ENCODE assay signal across 10 mouse cellular contexts in the genomic region with DNA sequence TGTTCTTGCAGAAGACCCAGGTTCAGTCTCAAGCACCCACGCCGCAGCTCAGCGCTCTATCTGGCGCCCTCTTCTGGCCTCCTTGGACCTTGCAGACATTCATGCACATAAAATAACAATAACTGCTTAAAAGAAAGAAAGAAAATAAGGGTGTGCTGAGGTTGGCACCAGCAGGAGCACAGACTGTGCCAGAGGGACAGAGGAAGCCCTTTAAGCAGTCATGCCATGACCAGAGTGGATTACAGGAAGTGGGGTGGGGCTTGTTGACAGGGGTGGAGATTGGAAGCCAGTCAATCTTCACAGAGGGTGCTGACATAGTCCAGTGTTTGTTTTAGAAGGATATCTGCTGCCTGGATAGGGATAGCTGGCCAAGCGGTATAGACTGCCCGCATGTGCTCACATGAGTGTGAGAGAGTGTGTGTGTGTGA. TPM values are rescaled to one million over a fixed set of nuclear protein-coding genes. Genes with fewer than 3 reads are reported as not detected.
DNase-seq lines count a peak whose midpoint lies in the region; ATAC-seq and TF ChIP-seq lines count a peak whose summit lies in the region.
"Had no signal": no experiment of that assay in that cellular context is flagged by ENCODE, and none has a peak within 500 bp of the region (broad histone marks: within the 10 kb centered on the region; RNA-seq: fewer than 3 reads in every experiment).

No protein-coding gene starts in this region.

- intact Hi-C loops in left cerebral cortex, postnatal 14 days (cut with DNase I): loop anchor here (5.0 kb wide), 1 partner anchor 49 kb away; no protein-coding TSS in a partner anchor

- TF ChIP-seq POLR2A in testis, adult 2 months (IDR thresholded peaks at IDR 0.05; ENCODE audit: control insufficient read depth, low read depth, low read length): no peak

- 0 out of 2 replicates have a peak overlapping the region, but pooled peaks have one; percentile 26 for H3K27ac ChIP-seq in testis, adult 2 months (ENCODE audit: control insufficient read depth, insufficient read depth, low read depth, low read length)
- no peak overlapping the region for H3K27ac ChIP-seq in liver, embryonic 14.5 days
- H3K27ac ChIP-seq: limb, embryonic 12.5 days had no signal

- no peak overlapping the region for H3K9ac ChIP-seq in liver, embryonic 14.5 days (replicated peaks)
- H3K9ac ChIP-seq: limb, embryonic 12.5 days had no signal

- H3K36me3 ChIP-seq in testis, adult 2 months (ENCODE audit: control insufficient read depth, insufficient read depth, low read length): no peaks in the 10 kb centered on the region
- no peaks in the 10 kb centered on the region; the same call in 1 of the 2 replicates for H3K36me3 ChIP-seq in liver, embryonic 14.5 days (replicated peaks; ENCODE audit: control insufficient read depth, insufficient read depth, low read depth)
- H3K36me3 ChIP-seq: limb, embryonic 12.5 days had no signal

- TF ChIP-seq CTCF in testis, adult 2 months (IDR thresholded peaks at IDR 0.05; ENCODE audit: control insufficient read depth, insufficient read depth, insufficient replicate concordance, low read depth, low read length): peak; percentile 68; the same call in 1 of the 2 replicates
- TF ChIP-seq CTCF in liver, embryonic 14.5 days (IDR thresholded peaks at IDR 0.05; ENCODE audit: low read depth): peak; percentile 82

- H3K27me3 ChIP-seq in testis, adult 2 months (ENCODE audit: control insufficient read depth, insufficient read depth, low read length): no peaks in the 10 kb centered on the region
- H3K27me3 ChIP-seq in liver, embryonic 14.5 days (ENCODE audit: control insufficient read depth, insufficient read depth, low read length): no peaks in the 10 kb centered on the region
- H3K27me3 ChIP-seq: limb, embryonic 12.5 days had no signal

- TF ChIP-seq EP300 in liver, embryonic 14.5 days (IDR thresholded peaks at IDR 0.05; ENCODE audit: low read depth): no peak

- peaks cover 2% of the 10 kb centered on the region for H3K4me1 ChIP-seq in testis, adult 2 months (ENCODE audit: control insufficient read depth, insufficient read depth, low read length)
- no peaks in the 10 kb centered on the region for H3K4me1 ChIP-seq in liver, embryonic 14.5 days (replicated peaks; ENCODE audit: control insufficient read depth in 2 of 2, insufficient read depth in 2 of 2, low read length in 1 of 2)
- H3K4me1 ChIP-seq: limb, embryonic 12.5 days had no signal

- H3K4me3 ChIP-seq in testis, adult 2 months (ENCODE audit: control insufficient read depth, low read depth, low read length): no peak overlapping the region
- H3K4me3 ChIP-seq in liver, embryonic 14.5 days (ENCODE audit: insufficient read depth in 1 of 2, low read depth in 2 of 2, low read length in 2 of 2): no peak overlapping the region
- H3K4me3 ChIP-seq: limb, embryonic 12.5 days had no signal

- DNase-seq in testis, postnatal 10 days (ENCODE audit: low spot score): no peak
- DNase-seq in heart, adult 8-10 months (ENCODE audit: low spot score): peak; percentile 4
- no peak for DNase-seq in liver, embryonic 14.5 days (ENCODE audit: low read depth in 3 of 3, low spot score in 3 of 3)
- DNase-seq in thymus, postnatal 4 days: peak; percentile 65
- DNase-seq in left cerebral cortex, postnatal 14 days (ENCODE audit: low spot score in 2 of 2): no peak
- no peak for DNase-seq in urinary bladder, adult 2 months (ENCODE audit: low spot score)
- DNase-seq: cerebellum, adult 11 months had no signal

- WGBS in liver, embryonic 14.5 days (ENCODE audit: insufficient replicate concordance): 39% methylated on average over 6 of the region's 6 CpGs

- H3K4me2 ChIP-seq in liver, embryonic 14.5 days (ENCODE audit: low read depth): no peak overlapping the region
- H3K4me2 ChIP-seq: limb, embryonic 12.5 days had no signal

- H3K9me3 ChIP-seq in liver, embryonic 14.5 days (ENCODE audit: control insufficient read depth, low read length): no peaks in the 10 kb centered on the region

- ATAC-seq in liver, embryonic 14.5 days (ENCODE audit: insufficient read depth): peak; percentile 13; the same call in 1 of the 2 replicates
- ATAC-seq in inflammation-experienced regulatory T-cells, adult 6 months: no peak

RNA-seq across cellular contexts. Expression of a gene that starts 10.1 kb away (rescaled TPM):
- polyA plus RNA-seq in testis, adult 2 months (2012; rRNA removed): 3.1 and 4.0 TPM in 2 replicates
- 1 to 10 TPM; 1.3 to 2.0 (median 1.7) TPM for total RNA-seq in heart, adult 8-10 months (2022)
- polyA plus RNA-seq in liver, embryonic 14.5 days (2012; rRNA removed): 6.6 and 8.1 TPM in 2 replicates
- 19.1 and 19.9 TPM in 2 replicates for polyA plus RNA-seq in liver, embryonic 14.5 days (2014; fragmentation: Nextera tagmentation; extraction: Ambion mirVana)
- total RNA-seq in left cerebral cortex, postnatal 14 days (2021): 1 to 10 TPM; 7.8 to 9.1 TPM
- polyA plus RNA-seq in urinary bladder, adult 2 months (2012; rRNA removed): 5.2 and 5.4 TPM in 2 replicates
- polyA plus RNA-seq in inflammation-experienced regulatory T-cells, adult 6 months (2017; shearing (Covaris generic)): 10 to 100 TPM; 32.3 to 41.3 (median 34.6) TPM

RNA-seq across cellular contexts. Expression of a gene that starts 10.3 kb away (rescaled TPM):
- polyA plus RNA-seq in testis, adult 2 months (2012; rRNA removed): 95.0 and 104 TPM in 2 replicates
- total RNA-seq in heart, adult 8-10 months (2022): 10 to 100 TPM; 13.2 to 19.3 (median 15.6) TPM
- 6.2 and 11.6 TPM in 2 replicates for polyA plus RNA-seq in liver, embryonic 14.5 days (2012; rRNA removed)
- polyA plus RNA-seq in liver, embryonic 14.5 days (2014; fragmentation: Nextera tagmentation; extraction: Ambion mirVana): 14.5 and 14.7 TPM in 2 replicates
- 10 to 100 TPM; 22.2 to 22.5 TPM for total RNA-seq in left cerebral cortex, postnatal 14 days (2021)
- polyA plus RNA-seq in urinary bladder, adult 2 months (2012; rRNA removed): 13.4 and 14.4 TPM in 2 replicates
- 10 to 100 TPM; 10.6 to 22.9 (median 17.3) TPM for polyA plus RNA-seq in inflammation-experienced regulatory T-cells, adult 6 months (2017; shearing (Covaris generic))

RNA-seq across cellular contexts. Expression of a gene that starts 52.6 kb away (rescaled TPM):
- polyA plus RNA-seq in testis, adult 2 months (2012; rRNA removed): 4.3 and 5.2 TPM in 2 replicates
- total RNA-seq in heart, adult 8-10 months (2022): 1 to 10 TPM; 4.3 to 4.8 (median 4.6) TPM
- 2.7 and 3.0 TPM in 2 replicates for polyA plus RNA-seq in liver, embryonic 14.5 days (2012; rRNA removed)
- 2.8 and 4.1 TPM in 2 replicates for polyA plus RNA-seq in liver, embryonic 14.5 days (2014; fragmentation: Nextera tagmentation; extraction: Ambion mirVana)
- 1 to 10 TPM; 2.5 to 2.7 TPM for total RNA-seq in left cerebral cortex, postnatal 14 days (2021)
- 4.3 and 5.0 TPM in 2 replicates for polyA plus RNA-seq in urinary bladder, adult 2 months (2012; rRNA removed)
- under 1 TPM; 0.26 to 0.51 (median 0.47) TPM for polyA plus RNA-seq in inflammation-experienced regulatory T-cells, adult 6 months (2017; shearing (Covaris generic))

Comparison
In these comparisons a context has a peak if more than half of its experiments do, and no peak if none do; other contexts are left out.
1. DNase-seq: peak in heart, adult 8-10 months (single experiment) and thymus, postnatal 4 days (single experiment); none in testis, postnatal 10 days (single experiment), liver, embryonic 14.5 days (0 of 3), left cerebral cortex, postnatal 14 days (0 of 2) and urinary bladder, adult 2 months (single experiment).